Mouse (Mus musculus) liver, embryonic 11.5 days (tissue): ENCODE results near the gene Peak1. TPM values are rescaled to one million over a fixed set of nuclear protein-coding genes. Genes with fewer than 3 reads are reported as not detected.

ENCODE experiments used
- ATAC-seq: fragments of 200-750 bp; cut with Nextera tagmentation; replicated peaks from 2 replicates; pipeline ENCODE4 v1.8.0; 2017; ENCODE audit warnings: moderate number of reproducible peaks, mild to moderate bottlenecking, moderate TSS enrichment, moderate library complexity; ENCODE audit not compliant: low FRiP score
- DNase-seq: peaks from one replicate; pipeline ENCODE4 v3.0.0-alpha.2; 2017; ENCODE audit warnings: low spot score
- H3K27ac ChIP-seq: fragments of 300-500 bp; sonication (generic); 2 replicates; pipeline ENCODE4 v1.5.1; 2014; ENCODE audit warnings: mild to moderate bottlenecking, low read depth, low read length, control low read depth
- H3K27me3 ChIP-seq: fragments of 300-500 bp; sonication (generic); replicated peaks from 2 replicates; pipeline ENCODE4 v1.6.1; 2014; ENCODE audit warnings: low read length, mixed read lengths; ENCODE audit not compliant: control insufficient read depth, insufficient read depth
- H3K36me3 ChIP-seq: fragments of 300-500 bp; sonication (generic); 2 replicates; pipeline ENCODE4 v1.6.1; 2014; ENCODE audit warnings: mild to moderate bottlenecking, low read length, moderate library complexity, mixed read lengths; ENCODE audit not compliant: control insufficient read depth, insufficient read depth
- H3K4me1 ChIP-seq: fragments of 300-500 bp; sonication (generic); replicated peaks from 2 replicates; pipeline ENCODE4 v1.6.1; 2014; ENCODE audit warnings: low read length, mixed read lengths; ENCODE audit not compliant: control insufficient read depth, insufficient read depth
- H3K4me2 ChIP-seq: fragments of 300-500 bp; sonication (generic); 2 replicates; pipeline ENCODE4 v1.6.1; 2014; ENCODE audit warnings: mild to moderate bottlenecking, control low read depth, moderate library complexity
- H3K4me3 ChIP-seq: fragments of 300-500 bp; sonication (generic); 2 replicates; pipeline ENCODE4 v1.5.1; 2014; ENCODE audit warnings: low read depth, low read length, control low read depth
- H3K9ac ChIP-seq: fragments of 300-500 bp; sonication (generic); 2 replicates; pipeline ENCODE4 v1.6.1; 2014; ENCODE audit warnings: low read depth, low read length, control low read depth
- H3K9me3 ChIP-seq: fragments of 300-500 bp; sonication (generic); 2 replicates; pipeline ENCODE4 v1.6.1; 2016; ENCODE audit warnings: low read length, inconsistent platforms, mixed read lengths; ENCODE audit not compliant: control insufficient read depth
- WGBS: fragments of 180-500 bp; shearing (Covaris S2); extraction: QIAGEN DNeasy Blood & Tissue Kit; methylation state at CpG from one replicate; pipeline ENCODE4 v1.1.7; 2014; 5-methylcytosine and 5-hydroxymethylcytosine counted together
- polyA plus RNA-seq: library from polyadenylated mRNA; unstranded; fragments of >200 nt; fragmentation: Nextera tagmentation; extraction: Ambion mirVana; gene quantifications from 2 replicates; pipeline ENCODE4 v1.2.1, GENCODE M21; 2014

The Peak1 gene
- polyA plus RNA-seq, 1 experiment from 2014 or later = 10.0 TPM

DNA sequence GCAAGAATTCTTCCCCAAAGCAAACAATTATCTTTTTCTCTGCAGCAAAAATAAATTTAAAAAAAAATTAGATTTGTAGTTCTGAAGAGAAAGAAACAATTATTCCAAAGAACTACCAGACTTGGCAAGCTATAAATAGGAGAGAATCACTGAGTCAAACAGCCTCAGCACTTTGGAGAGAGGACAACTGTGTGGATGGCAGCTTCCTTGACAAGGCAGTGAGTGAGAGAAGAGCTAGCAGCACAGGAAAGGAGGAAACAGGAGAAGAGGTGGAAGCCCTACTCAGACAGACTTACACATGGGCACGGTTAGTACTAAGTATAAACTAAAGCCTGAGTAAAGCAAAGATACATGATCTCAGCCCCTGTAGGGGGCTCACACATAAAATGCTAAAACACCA lies 21.6 kb downstream of the Peak1 start:
- Histone ChIP-seq H3K36me3 (no peaks in the 10 kb centered on the region), H3K9me3 (no peaks in the 10 kb centered on the region), H3K27me3 (no peaks in the 10 kb centered on the region), H3K4me1 (no peaks in the 10 kb centered on the region), H3K27ac (no peak overlapping the region), H3K4me3 (no peak overlapping the region), H3K9ac (no peak overlapping the region), H3K4me2 (no peak overlapping the region)
- DNase-seq (no peak), ATAC-seq (no peak)
- WGBS = 19% methylated on average over 1 of the region's 1 CpGs

DNA sequence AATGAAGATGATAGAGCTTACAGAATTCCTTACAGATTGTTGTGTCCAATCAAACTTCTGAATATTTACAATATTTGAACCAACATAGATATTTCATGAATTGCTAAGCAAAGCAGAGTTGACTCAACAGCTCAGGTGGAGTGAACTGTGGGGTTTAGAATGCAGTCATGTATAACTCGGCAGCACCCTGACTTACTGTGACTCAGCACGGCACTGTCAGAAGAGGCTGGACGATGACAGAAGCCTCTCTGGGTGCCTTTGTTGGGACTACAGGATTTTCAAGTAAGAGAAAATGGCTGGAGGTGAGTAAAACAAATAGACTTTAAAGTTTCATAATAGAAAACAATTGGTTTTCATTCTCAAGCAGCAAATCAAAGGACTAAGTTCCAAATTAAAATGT lies 25.0 kb downstream of the Peak1 start:
- H3K9me3 ChIP-seq = no peaks in the 10 kb centered on the region
- 78% methylated on average over 3 of the region's 3 CpGs for WGBS
- no peaks in the 10 kb centered on the region for H3K36me3 ChIP-seq
- no peaks in the 10 kb centered on the region for H3K27me3 ChIP-seq
- no peak overlapping the region for H3K4me3 ChIP-seq
- no peak overlapping the region for H3K4me2 ChIP-seq
- ATAC-seq (no peak), DNase-seq (no peak)
- no peak overlapping the region for H3K27ac ChIP-seq
- no peak overlapping the region for H3K9ac ChIP-seq
- H3K4me1 ChIP-seq = no peaks in the 10 kb centered on the region

DNA sequence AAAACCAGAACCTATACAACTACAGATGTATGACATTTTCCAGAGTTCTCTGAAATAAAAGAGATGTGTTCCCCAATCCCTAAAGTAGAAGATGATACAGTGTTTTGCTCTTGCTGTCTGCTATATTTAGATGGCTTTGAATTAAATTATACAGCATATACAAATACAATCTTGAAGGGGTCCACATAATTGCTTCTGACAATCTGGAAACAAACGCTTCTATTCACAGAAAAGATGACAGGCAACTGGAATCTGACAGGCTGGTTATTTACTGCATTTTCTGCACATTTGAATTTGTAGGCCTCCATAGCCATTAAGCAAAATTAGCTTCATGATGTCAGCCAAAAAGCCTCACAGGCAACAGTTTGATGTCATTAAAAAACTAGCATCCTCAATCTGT lies 35.1 kb downstream of the Peak1 start:
- Histone ChIP-seq H3K4me1 (no peaks in the 10 kb centered on the region), H3K4me3 (no peak overlapping the region), H3K4me2 (no peak overlapping the region), H3K27ac (no peak overlapping the region), H3K36me3 (no peaks in the 10 kb centered on the region), H3K27me3 (no peaks in the 10 kb centered on the region), H3K9me3 (no peaks in the 10 kb centered on the region), H3K9ac (no peak overlapping the region)
- ATAC-seq (no peak), DNase-seq (no peak)
- 83% methylated on average over 1 of the region's 1 CpGs for WGBS

DNA sequence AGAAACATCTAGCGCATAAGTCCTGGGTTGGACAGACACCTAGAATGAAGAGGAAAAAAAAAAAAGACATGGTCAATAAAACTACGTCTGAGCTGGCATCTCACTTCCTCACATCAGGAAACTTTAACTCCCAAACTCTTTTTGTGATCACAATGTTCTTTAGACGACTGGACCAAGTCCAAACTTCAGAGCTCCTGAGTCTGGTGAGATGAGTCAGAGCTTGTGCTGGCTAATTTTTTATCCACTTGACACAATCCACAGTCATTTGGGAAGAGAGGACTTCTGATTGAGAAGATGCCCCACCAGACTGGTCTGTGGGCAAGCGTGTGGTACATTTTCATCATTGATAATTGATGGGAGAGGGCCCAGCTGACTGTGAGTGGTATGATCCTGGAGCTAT lies 43.5 kb downstream of the Peak1 start:
- H3K27ac ChIP-seq = no peak overlapping the region

DNA sequence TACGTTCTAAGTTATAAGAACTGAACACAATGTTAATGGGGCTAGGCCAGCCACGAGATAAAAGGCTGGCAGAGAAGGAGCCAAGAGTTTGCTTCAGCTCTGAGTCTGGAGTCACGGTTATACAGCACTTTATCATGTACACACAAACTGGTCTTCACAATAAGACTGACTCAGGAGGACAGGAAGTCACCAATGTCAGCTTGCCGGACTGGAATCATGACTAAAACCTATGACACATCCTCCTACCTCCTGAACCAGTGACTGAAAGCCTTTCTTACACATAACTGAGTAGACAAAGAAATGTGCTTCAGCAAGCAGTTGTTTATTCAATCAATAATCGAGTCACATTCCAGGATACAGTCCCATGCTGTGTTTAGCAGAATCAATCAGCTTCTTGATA lies 47.2 kb downstream of the Peak1 start:
- Histone ChIP-seq H3K27me3 (no peaks in the 10 kb centered on the region), H3K9me3 (no peaks in the 10 kb centered on the region), H3K4me3 (no peak overlapping the region), H3K9ac (no peak overlapping the region), H3K4me1 (peaks cover 4% of the 10 kb centered on the region), H3K4me2 (no peak overlapping the region), H3K36me3 (no peaks in the 10 kb centered on the region), H3K27ac (no peak overlapping the region)
- WGBS = 46% methylated on average over 5 of the region's 5 CpGs
- no peak for DNase-seq
- ATAC-seq = no peak; the same call in 1 of the 2 replicates

More for the DNA sequence above, 43.5 kb downstream of the Peak1 start:
- no peak for DNase-seq
- Histone ChIP-seq H3K4me3 (no peak overlapping the region), H3K36me3 (no peaks in the 10 kb centered on the region), H3K4me1 (peaks cover 4% of the 10 kb centered on the region), H3K9ac (no peak overlapping the region), H3K4me2 (no peak overlapping the region), H3K9me3 (no peaks in the 10 kb centered on the region), H3K27me3 (no peaks in the 10 kb centered on the region)
- 72% methylated on average over 4 of the region's 4 CpGs for WGBS
- no peak for ATAC-seq

DNA sequence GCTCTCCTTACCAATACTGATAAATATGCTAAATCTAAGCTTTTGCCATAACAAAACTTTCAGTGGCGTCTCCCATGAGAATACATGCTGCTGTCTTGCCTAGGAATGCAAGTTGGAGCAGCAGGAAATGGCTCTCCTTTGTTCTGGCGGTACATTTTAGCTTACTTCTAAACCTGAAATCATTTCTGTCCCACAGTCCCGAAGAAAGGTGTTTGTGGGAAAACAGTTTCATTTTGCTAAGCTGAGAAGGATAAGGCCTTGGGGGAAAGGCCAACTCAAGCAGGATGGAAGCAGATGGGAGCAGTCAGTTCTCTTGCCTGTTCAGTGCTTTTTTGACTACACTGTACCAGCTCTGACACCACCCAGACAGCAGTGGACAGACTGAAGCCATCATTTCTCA lies 49.1 kb downstream of the Peak1 start:
- Histone ChIP-seq H3K4me2 (no peak overlapping the region), H3K9me3 (no peaks in the 10 kb centered on the region), H3K27ac (no peak overlapping the region), H3K36me3 (no peaks in the 10 kb centered on the region), H3K27me3 (no peaks in the 10 kb centered on the region), H3K4me3 (no peak overlapping the region), H3K9ac (no peak overlapping the region), H3K4me1 (peaks cover 4% of the 10 kb centered on the region)
- WGBS = 71% methylated on average over 3 of the region's 3 CpGs
- no peak for ATAC-seq
- no peak for DNase-seq

DNA sequence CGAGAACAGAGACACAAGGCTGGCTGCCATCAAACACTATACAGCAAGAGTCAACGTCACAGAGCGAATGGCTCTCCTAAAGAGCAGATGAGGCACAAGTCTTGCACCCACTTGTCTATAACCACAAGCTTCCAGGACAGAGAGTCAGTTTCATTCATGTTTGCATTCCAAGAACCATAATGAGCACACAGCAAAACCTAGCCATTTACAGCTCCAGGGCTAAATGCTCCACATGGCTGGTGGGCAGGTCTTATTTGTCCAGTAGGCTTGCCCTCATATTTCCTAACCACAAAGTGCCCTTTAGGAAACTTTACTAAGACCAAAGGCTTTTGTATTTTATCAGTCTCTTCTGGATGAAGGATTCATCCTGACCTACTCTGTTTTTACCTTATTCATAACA lies 54.6 kb downstream of the Peak1 start:
- Histone ChIP-seq H3K36me3 (no peaks in the 10 kb centered on the region), H3K27me3 (no peaks in the 10 kb centered on the region), H3K27ac (no peak overlapping the region), H3K4me1 (0 out of 2 replicates have a peak, but pooled peaks cover 2% of the 10 kb centered on the region), H3K4me2 (no peak overlapping the region), H3K4me3 (no peak overlapping the region), H3K9ac (no peak overlapping the region), H3K9me3 (no peaks in the 10 kb centered on the region)
- ATAC-seq = no peak
- 89% methylated on average over 3 of the region's 3 CpGs for WGBS
- DNase-seq = no peak

DNA sequence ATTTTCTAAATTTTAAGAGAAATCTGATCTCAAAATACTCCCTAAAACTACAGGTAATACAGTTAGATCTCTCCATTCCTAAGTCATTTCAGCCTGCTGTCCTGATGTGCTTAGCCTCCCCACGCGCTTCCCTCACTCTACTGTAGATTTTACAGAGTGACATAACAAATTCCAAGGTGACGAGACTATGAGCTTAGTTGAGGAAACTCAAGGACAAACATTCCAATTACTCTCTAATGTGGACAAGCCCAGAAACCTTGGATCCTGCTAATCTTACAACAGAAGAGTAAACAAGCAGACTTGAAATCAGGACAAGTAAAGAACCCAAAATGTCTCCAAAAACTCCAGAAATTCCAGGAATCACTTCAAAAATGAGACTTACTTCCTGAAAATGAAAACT lies 58.6 kb downstream of the Peak1 start:
- DNase-seq (no peak), ATAC-seq (no peak)
- H3K9ac ChIP-seq = no peak overlapping the region
- H3K4me2 ChIP-seq = no peak overlapping the region
- no peak overlapping the region for H3K27ac ChIP-seq
- no peaks in the 10 kb centered on the region for H3K27me3 ChIP-seq
- H3K9me3 ChIP-seq = no peaks in the 10 kb centered on the region
- no peak overlapping the region for H3K4me3 ChIP-seq
- no peaks in the 10 kb centered on the region for H3K36me3 ChIP-seq
- WGBS = 78% methylated on average over 3 of the region's 3 CpGs
- H3K4me1 ChIP-seq = 0 out of 2 replicates have a peak, but pooled peaks cover 2% of the 10 kb centered on the region

- H3K27me3 ChIP-seq = no peaks in the 10 kb centered on the region
- H3K4me1 ChIP-seq = no peaks in the 10 kb centered on the region
- H3K36me3 ChIP-seq = no peaks in the 10 kb centered on the region
- no peak overlapping the region for H3K4me3 ChIP-seq
- ATAC-seq = no peak
- H3K27ac ChIP-seq = no peak overlapping the region
- H3K9me3 ChIP-seq = no peaks in the 10 kb centered on the region
- no peak overlapping the region for H3K9ac ChIP-seq
- DNase-seq = no peak
- no peak overlapping the region for H3K4me2 ChIP-seq
- WGBS = 93% methylated on average over 5 of the region's 5 CpGs
These were observed 62.7 kb downstream of the Peak1 start for GRCm38 (mm10) chr9:56355186-56355585.
